Mouse (Mus musculus): ENCODE results near the gene Hdac7. TPM values are rescaled to one million over a fixed set of nuclear protein-coding genes. Genes with fewer than 3 reads are reported as not detected.

Gene Hdac7
- total and polyA plus RNA-seq, 2 experiments from 2014 or later = 24.2 to 29.2 TPM

GRCm38 (mm10) chr15:97821321-97821982, 22.9 kb downstream of the Hdac7 start:
- H3K4me1 ChIP-seq (ENCODE audit: insufficient read depth, low read length) = peaks cover 17% of the 10 kb centered on the region
- TF ChIP-seq CTCF (IDR thresholded peaks at IDR 0.05) = no peak
- DNase-seq (ENCODE audit: low spot score) (no peak), ATAC-seq (ENCODE audit: low FRiP score) (no peak)
- no peak overlapping the region for H3K27ac ChIP-seq (ENCODE audit: low read depth, low read length)
- H3K9ac ChIP-seq (replicated peaks; ENCODE audit: low read length, poor library complexity, severe bottlenecking) = no peak overlapping the region
- H3K4me3 ChIP-seq (ENCODE audit: low read depth, low read length) = no peak overlapping the region
- H3K9me3 ChIP-seq (ENCODE audit: low read length) = no peaks in the 10 kb centered on the region
- no peak overlapping the region for H3K4me2 ChIP-seq (ENCODE audit: low read depth, low read length, poor library complexity, severe bottlenecking)
- H3K27me3 ChIP-seq (ENCODE audit: insufficient read depth, low read length) = no peaks in the 10 kb centered on the region
- 71% methylated on average over 10 of the region's 10 CpGs for WGBS
- no peaks in the 10 kb centered on the region for H3K36me3 ChIP-seq (ENCODE audit: insufficient read depth, low read length)

GRCm38 (mm10) chr15:97819937-97820336, 24.4 kb downstream of the Hdac7 start:
- Histone ChIP-seq H3K9me3 (ENCODE audit: low read length) (no peaks in the 10 kb centered on the region), H3K4me1 (ENCODE audit: insufficient read depth, low read length) (peaks cover 7% of the 10 kb centered on the region), H3K27me3 (ENCODE audit: insufficient read depth, low read length) (no peaks in the 10 kb centered on the region), H3K27ac (ENCODE audit: low read depth, low read length) (no peak overlapping the region), H3K9ac (replicated peaks; ENCODE audit: low read length, poor library complexity, severe bottlenecking) (no peak overlapping the region), H3K36me3 (ENCODE audit: insufficient read depth, low read length) (peaks cover 2% of the 10 kb centered on the region; the same call in 1 of the 2 replicates), H3K4me2 (ENCODE audit: low read depth, low read length, poor library complexity, severe bottlenecking) (no peak overlapping the region), H3K4me3 (ENCODE audit: low read depth, low read length) (no peak overlapping the region)
- ATAC-seq (ENCODE audit: low FRiP score) = no peak
- WGBS = 84% methylated on average over 9 of the region's 9 CpGs
- TF ChIP-seq CTCF (IDR thresholded peaks at IDR 0.05) = no peak
- DNase-seq (ENCODE audit: low spot score) = no peak

GRCm38 (mm10) chr15:97816199-97816994, 27.9 kb downstream of the Hdac7 start:
- no peaks in the 10 kb centered on the region for H3K9me3 ChIP-seq (ENCODE audit: low read length)
- H3K36me3 ChIP-seq (ENCODE audit: insufficient read depth, low read length) = peaks cover 4% of the 10 kb centered on the region
- ATAC-seq (ENCODE audit: low FRiP score) (no peak), DNase-seq (ENCODE audit: low spot score) (no peak)
- peaks cover 13% of the 10 kb centered on the region for H3K4me1 ChIP-seq (ENCODE audit: insufficient read depth, low read length)
- 0 out of 2 replicates have a peak, but pooled peaks have one; percentile 23 for TF ChIP-seq CTCF (IDR thresholded peaks at IDR 0.05)
- no peak overlapping the region for H3K27ac ChIP-seq (ENCODE audit: low read depth, low read length)
- no peak overlapping the region for H3K4me2 ChIP-seq (ENCODE audit: low read depth, low read length, poor library complexity, severe bottlenecking)
- WGBS = 95% methylated on average over 17 of the region's 17 CpGs
- no peak overlapping the region for H3K4me3 ChIP-seq (ENCODE audit: low read depth, low read length)
- no peaks in the 10 kb centered on the region for H3K27me3 ChIP-seq (ENCODE audit: insufficient read depth, low read length)
- no peak overlapping the region for H3K9ac ChIP-seq (replicated peaks; ENCODE audit: low read length, poor library complexity, severe bottlenecking)

- Histone ChIP-seq H3K4me3 (ENCODE audit: low read depth, low read length) (no peak overlapping the region), H3K4me1 (ENCODE audit: insufficient read depth, low read length) (peaks cover 13% of the 10 kb centered on the region), H3K36me3 (ENCODE audit: insufficient read depth, low read length) (peaks cover 8% of the 10 kb centered on the region), H3K9me3 (ENCODE audit: low read length) (no peaks in the 10 kb centered on the region), H3K27me3 (ENCODE audit: insufficient read depth, low read length) (no peaks in the 10 kb centered on the region), H3K27ac (ENCODE audit: low read depth, low read length) (no peak overlapping the region), H3K4me2 (ENCODE audit: low read depth, low read length, poor library complexity, severe bottlenecking) (no peak overlapping the region), H3K9ac (replicated peaks; ENCODE audit: low read length, poor library complexity, severe bottlenecking) (no peak overlapping the region)
- DNase-seq (ENCODE audit: low spot score) (no peak), ATAC-seq (ENCODE audit: low FRiP score) (no peak)
- WGBS = 90% methylated on average over 4 of the region's 4 CpGs
- TF ChIP-seq CTCF (IDR thresholded peaks at IDR 0.05) = no peak
These were observed 29.0 kb downstream of the Hdac7 start for GRCm38 (mm10) chr15:97815254-97815653.

- no peak for TF ChIP-seq CTCF (IDR thresholded peaks at IDR 0.05)
These were observed 29.6 kb downstream of the Hdac7 start for GRCm38 (mm10) chr15:97814703-97815102.

More at GRCm38 (mm10) chr15:97814703-97815102, 29.6 kb downstream of the Hdac7 start:
- no peak overlapping the region for H3K27ac ChIP-seq (ENCODE audit: low read depth, low read length)
- H3K9me3 ChIP-seq (ENCODE audit: low read length) = no peaks in the 10 kb centered on the region
- H3K36me3 ChIP-seq (ENCODE audit: insufficient read depth, low read length) = peaks cover 8% of the 10 kb centered on the region
- H3K27me3 ChIP-seq (ENCODE audit: insufficient read depth, low read length) = no peaks in the 10 kb centered on the region
- no peak overlapping the region for H3K4me3 ChIP-seq (ENCODE audit: low read depth, low read length)
- 46% methylated on average over 4 of the region's 5 CpGs for WGBS
- no peak overlapping the region for H3K9ac ChIP-seq (replicated peaks; ENCODE audit: low read length, poor library complexity, severe bottlenecking)
- ATAC-seq (ENCODE audit: low FRiP score) (no peak), DNase-seq (ENCODE audit: low spot score) (no peak)
- peaks cover 13% of the 10 kb centered on the region for H3K4me1 ChIP-seq (ENCODE audit: insufficient read depth, low read length)
- H3K4me2 ChIP-seq (ENCODE audit: low read depth, low read length, poor library complexity, severe bottlenecking) = no peak overlapping the region

Measured in midbrain, postnatal 0 days (tissue).